Mouse (Mus musculus) left cerebral cortex, postnatal 4 days (tissue): Measurements from ENCODE around the gene Vmn1r84. TPM values are rescaled to one million over a fixed set of nuclear protein-coding genes. Genes with fewer than 3 reads are reported as not detected.

Source experiments
- DNase-seq: peaks from one replicate; pipeline ENCODE4 v3.0.0-alpha.2; 2022
- intact Hi-C: fragments of 180-260 bp; cut with DNase I; formaldehyde crosslinking; loops from one replicate; pipeline ENCODE4 v1.15.1; 2025
- microRNA-seq: library from miRNA; unstranded; fragments of <30 nt; microRNA quantifications from one replicate; pipeline ENCODE4 v1.2.0, GENCODE M21; 2022
- total RNA-seq, 2 experiments: library from RNA; stranded (reverse); gene quantifications; 2 replicates each; pipeline ENCODE4 v1.2.3; 2021

The Vmn1r84 gene
- not detected for total RNA-seq

- intact Hi-C loops: no loop called here
- no peak for DNase-seq
Observed at GRCm38 (mm10) chr7:12369173-12369572, at the start of gene Vmn1r84. Gene Vmn1r84 (minus strand): TSS chr7:12369273.

GRCm38 (mm10) chr7:12329381-12329780 lies 39.7 kb downstream of the Vmn1r84 start, which contains the start of gene Vmn1r83:
Gene Vmn1r83 (minus strand): TSS chr7:12329481.
- DNase-seq: no peak
- intact Hi-C loops: no loop called here

Small RNA genes lying within 50 kb of the gene (microRNA-seq; reads per million reads assigned to microRNA genes)
- not detected for gene Gm23521

Other genes starting within 250 kb of the Vmn1r84 start
- not detected for gene Vmn1r78, start 219.0 kb downstream of the Vmn1r84 start, total RNA-seq
- not detected for gene Vmn1r79, start 198.0 kb downstream of the Vmn1r84 start, total RNA-seq
- gene Vmn1r80, start 180.0 kb downstream of the Vmn1r84 start, total RNA-seq: not detected
- gene Vmn1r81, start 101.0 kb downstream of the Vmn1r84 start, total RNA-seq: under 1 TPM in 1 of 2 experiments, not detected in 1; 0.02 TPM
- not detected for gene Vmn1r82, start 68.8 kb downstream of the Vmn1r84 start, total RNA-seq
- not detected for gene Vmn1r83, start 39.8 kb downstream of the Vmn1r84 start, total RNA-seq
- 10 to 100 TPM; 10.2 to 11.9 TPM for gene Zfp551, start 53.5 kb upstream of the Vmn1r84 start, total RNA-seq
- gene Zfp606, start 109.0 kb upstream of the Vmn1r84 start, total RNA-seq: 10 to 100 TPM; 22.3 to 25.9 TPM
- not detected for gene 2900092C05Rik, start 143.2 kb upstream of the Vmn1r84 start, total RNA-seq
- gene Vmn2r53, start 239.5 kb upstream of the Vmn1r84 start, total RNA-seq: under 1 TPM; 0.06 to 0.12 TPM